Mouse (Mus musculus) hindbrain, postnatal 0 days (tissue): Measurements from ENCODE around the gene 2310034G01Rik. TPM values are rescaled to one million over a fixed set of nuclear protein-coding genes. Genes with fewer than 3 reads are reported as not detected.

Source experiments
- ATAC-seq: fragments of 200-750 bp; cut with Nextera tagmentation; 2 replicates; pipeline ENCODE4 v1.8.0; 2017; ENCODE audit warnings: mild to moderate bottlenecking, moderate TSS enrichment, moderate library complexity
- DNase-seq: peaks from one replicate; pipeline ENCODE4 v3.0.0-alpha.2; 2015; ENCODE audit warnings: low spot score
- H3K27ac ChIP-seq: fragments of 300-500 bp; sonication (generic); 2 replicates; pipeline ENCODE4 v1.5.1; 2014; ENCODE audit warnings: mild to moderate bottlenecking
- H3K27me3 ChIP-seq: fragments of 300-500 bp; sonication (generic); 2 replicates; pipeline ENCODE4 v1.6.1; 2014; ENCODE audit warnings: low read length, mixed read lengths; ENCODE audit not compliant: insufficient read depth
- H3K36me3 ChIP-seq: fragments of 300-500 bp; sonication (generic); 2 replicates; pipeline ENCODE4 v1.6.1; 2014; ENCODE audit warnings: low read length, mixed read lengths; ENCODE audit not compliant: insufficient read depth
- H3K4me1 ChIP-seq: fragments of 300-500 bp; sonication (generic); 2 replicates; pipeline ENCODE4 v1.6.1; 2014; ENCODE audit warnings: antibody characterized with exemption, low read length, mixed read lengths; ENCODE audit not compliant: insufficient read depth
- H3K4me2 ChIP-seq: fragments of 300-500 bp; sonication (generic); 2 replicates; pipeline ENCODE4 v1.6.1; 2014; ENCODE audit warnings: low read depth, mild to moderate bottlenecking, low read length, moderate library complexity, mixed read lengths
- H3K4me3 ChIP-seq: fragments of 300-500 bp; sonication (generic); 2 replicates; pipeline ENCODE4 v1.5.1; 2014; ENCODE audit warnings: low read length
- H3K9ac ChIP-seq: fragments of 300-500 bp; sonication (generic); replicated peaks from 2 replicates; pipeline ENCODE4 v1.6.1; 2014; ENCODE audit warnings: mild to moderate bottlenecking, low read length, moderate library complexity, mixed read lengths
- H3K9me3 ChIP-seq: fragments of 300-500 bp; sonication (generic); 2 replicates; pipeline ENCODE4 v1.6.1; 2016; ENCODE audit warnings: low read length, mixed read lengths
- CTCF ChIP-seq: IDR thresholded peaks from 2 replicates; pipeline ENCODE4 v1.5.1; 2016; ENCODE audit warnings: antibody characterized with exemption, control low read depth, low read depth
- WGBS: fragments of 180-500 bp; shearing (Covaris S2); extraction: QIAGEN DNeasy Blood & Tissue Kit; methylation state at CpG from one replicate; pipeline ENCODE4 v1.1.7; 2014; 5-methylcytosine and 5-hydroxymethylcytosine counted together
- polyA plus RNA-seq: library from polyadenylated mRNA; unstranded; fragments of >200 nt; fragmentation: Nextera tagmentation; extraction: Ambion mirVana; gene quantifications from 2 replicates; pipeline ENCODE4 v1.2.1, GENCODE M21; 2015
- total RNA-seq: library from RNA; depleted of rRNA; stranded (reverse); fragments of >200 nt; gene quantifications from 2 replicates; pipeline ENCODE4 v1.2.3, GENCODE M21; 2014

2310034G01Rik gene
- total and polyA plus RNA-seq, 2 experiments from 2014 or later = 0.89 to 1.7 TPM

DNA sequence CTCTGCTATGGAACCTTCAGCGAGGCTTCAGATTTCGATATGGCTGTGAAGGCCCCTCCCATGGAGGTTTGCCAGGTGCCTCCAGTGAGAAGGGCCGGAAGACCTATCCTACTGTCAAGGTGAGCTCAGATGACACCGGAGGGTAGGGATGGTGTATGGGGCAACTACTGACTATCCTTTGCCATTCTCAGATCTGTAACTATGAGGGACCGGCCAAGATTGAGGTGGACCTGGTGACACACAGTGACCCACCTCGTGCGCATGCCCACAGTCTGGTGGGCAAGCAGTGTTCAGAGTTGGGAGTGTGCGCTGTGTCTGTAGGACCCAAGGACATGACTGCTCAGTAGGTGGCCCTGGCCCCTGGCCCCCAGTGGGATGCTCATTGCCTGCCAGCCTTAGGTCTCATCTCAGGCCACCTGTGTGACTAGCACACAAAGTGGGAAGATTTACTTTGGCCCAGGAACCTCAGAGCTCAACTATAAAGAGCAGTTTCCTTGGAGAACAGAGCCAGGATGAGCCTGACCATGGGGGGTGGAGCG, 43.3 kb downstream of the 2310034G01Rik start:
- DNase-seq = no peak
- TF ChIP-seq CTCF = no peak

DNA sequence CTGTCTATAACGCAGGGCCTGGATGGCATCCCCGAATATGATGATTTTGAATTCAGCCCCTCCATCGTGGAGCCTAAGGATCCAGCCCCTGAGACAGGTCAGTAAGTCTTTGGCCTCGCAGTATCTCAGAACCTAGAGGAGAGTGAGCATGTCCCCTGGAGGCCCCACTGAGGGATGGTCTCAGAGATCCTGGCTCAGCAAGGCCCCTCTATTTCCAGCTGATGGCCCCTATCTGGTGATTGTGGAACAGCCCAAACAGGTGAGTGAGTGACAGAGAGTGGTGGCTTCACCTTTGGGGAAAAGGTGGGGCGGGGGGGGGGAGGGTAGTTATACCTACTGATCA, 43.9 kb downstream of the 2310034G01Rik start:
- WGBS = 57% methylated on average over 5 of the region's 5 CpGs

More for the DNA sequence above, 43.3 kb downstream of the 2310034G01Rik start:
- no peak overlapping the region for H3K9ac ChIP-seq
- no peak overlapping the region for H3K4me3 ChIP-seq
- H3K9me3 ChIP-seq = no peaks in the 10 kb centered on the region
- WGBS = 91% methylated on average over 9 of the region's 9 CpGs
- 0 out of 2 replicates have a peak, but pooled peaks cover 4% of the 10 kb centered on the region for H3K27me3 ChIP-seq
- no peak overlapping the region for H3K4me2 ChIP-seq
- H3K4me1 ChIP-seq = peaks cover 6% of the 10 kb centered on the region; the same call in 1 of the 2 replicates
- H3K27ac ChIP-seq = no peak overlapping the region
- ATAC-seq = no peak
- peaks cover 8% of the 10 kb centered on the region; the same call in 1 of the 2 replicates for H3K36me3 ChIP-seq

GRCm38 (mm10) chr19:46305432-46306267, 44.5 kb downstream of the 2310034G01Rik start:
- no peak for TF ChIP-seq CTCF
- Histone ChIP-seq H3K36me3 (no peaks in the 10 kb centered on the region; the same call in 1 of the 2 replicates), H3K9ac (peak overlapping the region; percentile 44), H3K4me2 (peak overlapping the region; percentile 61), H3K4me1 (peaks cover 6% of the 10 kb centered on the region; the same call in 1 of the 2 replicates), H3K27me3 (0 out of 2 replicates have a peak, but pooled peaks cover 4% of the 10 kb centered on the region), H3K9me3 (no peaks in the 10 kb centered on the region), H3K27ac (peak overlapping the region; percentile 41; the same call in 1 of the 2 replicates), H3K4me3 (peak overlapping the region; percentile 38)
- WGBS = under 1% methylated on average over 42 of the region's 43 CpGs
- DNase-seq = peak; percentile 80
- ATAC-seq = peak; percentile 46

More for the DNA sequence above, 43.9 kb downstream of the 2310034G01Rik start:
- no peak for TF ChIP-seq CTCF
- H3K4me2 ChIP-seq = peak overlapping the region; percentile 61
- H3K27me3 ChIP-seq = 0 out of 2 replicates have a peak, but pooled peaks cover 4% of the 10 kb centered on the region
- H3K27ac ChIP-seq = no peak overlapping the region
- H3K9ac ChIP-seq = no peak overlapping the region
- DNase-seq (no peak), ATAC-seq (no peak)
- peaks cover 4% of the 10 kb centered on the region; the same call in 1 of the 2 replicates for H3K36me3 ChIP-seq
- peaks cover 6% of the 10 kb centered on the region; the same call in 1 of the 2 replicates for H3K4me1 ChIP-seq
- H3K4me3 ChIP-seq = 0 out of 2 replicates have a peak overlapping the region, but pooled peaks have one; percentile 38
- no peaks in the 10 kb centered on the region for H3K9me3 ChIP-seq

DNA sequence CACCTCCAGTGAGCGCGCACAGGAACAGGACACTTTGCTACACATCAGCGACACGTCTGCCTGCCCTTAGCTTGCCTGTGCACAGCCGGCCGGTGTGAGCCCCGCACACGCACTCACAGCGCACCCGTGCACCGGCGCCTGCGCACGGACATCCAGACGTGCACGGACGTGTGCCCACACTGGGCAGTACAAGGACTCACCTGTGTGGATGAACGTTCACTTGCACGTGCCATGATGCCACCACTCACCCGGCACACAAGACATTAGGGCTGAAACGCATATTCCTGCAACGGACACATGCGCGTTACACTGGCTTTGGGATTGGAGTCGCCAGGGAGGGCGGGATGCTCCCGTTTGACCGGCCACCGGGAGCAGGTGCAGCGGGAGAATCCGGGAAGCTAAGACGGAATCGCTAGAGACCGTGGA, 45.2 kb downstream of the 2310034G01Rik start:
- Histone ChIP-seq H3K36me3 (no peaks in the 10 kb centered on the region), H3K9me3 (no peaks in the 10 kb centered on the region), H3K27ac (peak overlapping the region; percentile 41; the same call in 1 of the 2 replicates), H3K9ac (peak overlapping the region; percentile 44), H3K4me1 (peaks cover 6% of the 10 kb centered on the region; the same call in 1 of the 2 replicates), H3K27me3 (0 out of 2 replicates have a peak, but pooled peaks cover 4% of the 10 kb centered on the region), H3K4me2 (peak overlapping the region; percentile 61), H3K4me3 (peak overlapping the region; percentile 38)
- TF ChIP-seq CTCF = no peak
- ATAC-seq (0 out of 2 replicates have a peak, but pooled peaks have one; percentile 3), DNase-seq (peak; percentile 38)
- WGBS = 0% methylated on average over 34 of the region's 34 CpGs

DNA sequence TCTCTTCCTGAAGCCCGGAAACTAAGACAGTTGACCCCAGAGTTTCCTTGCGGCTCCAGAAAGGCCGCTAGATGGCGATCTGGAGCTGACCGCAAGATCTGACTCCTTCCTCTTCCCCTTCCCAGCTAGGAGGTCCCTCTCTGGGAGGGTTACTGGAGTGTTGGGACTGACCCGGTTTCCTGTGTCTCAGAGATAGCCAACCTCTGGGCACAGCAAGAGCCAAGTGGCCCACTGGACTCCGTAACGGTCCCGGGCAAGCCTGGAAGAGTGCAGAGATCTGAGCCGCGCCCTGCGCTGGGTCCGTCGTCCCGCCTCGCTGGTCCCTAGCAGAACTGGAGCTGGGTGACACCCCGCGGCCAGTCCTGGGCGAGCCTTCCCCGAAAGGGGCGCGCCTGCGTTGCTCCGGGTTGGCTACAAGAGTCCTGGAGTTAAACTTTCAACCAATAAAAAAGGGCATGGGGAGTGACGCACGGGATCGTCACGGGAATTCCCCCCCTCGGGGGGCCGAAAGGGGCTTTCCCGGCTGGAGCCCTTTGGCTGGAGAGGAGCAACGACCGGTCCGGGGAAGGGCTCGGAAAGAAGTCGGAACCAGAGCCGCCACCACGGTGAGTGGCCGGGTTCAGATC, 45.8 kb downstream of the 2310034G01Rik start, which contains the start of gene Nfkb2:
Gene Nfkb2, plus strand, starts transcription at position 105 of the 626 bp plus-strand sequence.
- ATAC-seq (peak; percentile 89), DNase-seq (peak; percentile 88)
- 1% methylated on average over 39 of the region's 39 CpGs for WGBS
- peak; percentile 90 for TF ChIP-seq CTCF
- Histone ChIP-seq H3K27ac (peak within 1 kb of the TSS; percentile 41; the same call in 1 of the 2 replicates), H3K36me3 (no peaks in the 10 kb centered on the region), H3K9ac (peak within 1 kb of the TSS; percentile 44), H3K4me3 (peak within 1 kb of the TSS; percentile 38), H3K4me1 (peaks cover 6% of the 10 kb centered on the region; the same call in 1 of the 2 replicates), H3K27me3 (0 out of 2 replicates have a peak, but pooled peaks cover 4% of the 10 kb centered on the region), H3K4me2 (peak within 1 kb of the TSS; percentile 61), H3K9me3 (no peaks in the 10 kb centered on the region)
